Mouse (Mus musculus) embryonic facial prominence, embryonic 15.5 days (tissue): Measurements from ENCODE around the gene Ppp1r1c. TPM values are rescaled to one million over a fixed set of nuclear protein-coding genes. Genes with fewer than 3 reads are reported as not detected.
"Not testable (repeated sequence)": the region's sequence is repeated elsewhere in the genome, so short reads cannot be mapped to it uniquely, and the experiment has no call there.

Experiments
- ATAC-seq: fragments of 200-750 bp; cut with Nextera tagmentation; 2 replicates; pipeline ENCODE4 v1.8.0; 2017; ENCODE audit warnings: low read depth, moderate TSS enrichment; ENCODE audit not compliant: insufficient number of reproducible peaks, low FRiP score, low TSS enrichment
- H3K27ac ChIP-seq: fragments of 300-500 bp; sonication (generic); replicated peaks from 2 replicates; pipeline ENCODE4 v1.5.1; 2015; ENCODE audit warnings: mild to moderate bottlenecking, inconsistent platforms
- H3K27me3 ChIP-seq: fragments of 300-500 bp; sonication (generic); 2 replicates; pipeline ENCODE4 v1.6.1; 2015; ENCODE audit warnings: inconsistent platforms
- H3K36me3 ChIP-seq: fragments of 300-500 bp; sonication (generic); 2 replicates; pipeline ENCODE4 v1.6.1; 2015; ENCODE audit warnings: mild to moderate bottlenecking, inconsistent platforms
- H3K4me1 ChIP-seq: fragments of 300-500 bp; sonication (generic); 2 replicates; pipeline ENCODE4 v1.6.1; 2015; ENCODE audit warnings: inconsistent platforms
- H3K4me2 ChIP-seq: fragments of 300-500 bp; sonication (generic); replicated peaks from 2 replicates; pipeline ENCODE4 v1.6.1; 2015; ENCODE audit warnings: mild to moderate bottlenecking, inconsistent platforms
- H3K4me3 ChIP-seq: fragments of 300-500 bp; sonication (generic); replicated peaks from 2 replicates; pipeline ENCODE4 v1.5.1; 2015; ENCODE audit warnings: mild to moderate bottlenecking, inconsistent platforms
- H3K9ac ChIP-seq: fragments of 300-500 bp; sonication (generic); 2 replicates; pipeline ENCODE4 v1.6.1; 2015; ENCODE audit warnings: inconsistent platforms
- H3K9me3 ChIP-seq: fragments of 300-500 bp; sonication (generic); replicated peaks from 2 replicates; pipeline ENCODE4 v1.6.1; 2016; ENCODE audit warnings: inconsistent platforms
- WGBS: fragments of 180-500 bp; shearing (Covaris S2); methylation state at CpG from one replicate; pipeline ENCODE4 v1.1.7; 2015; 5-methylcytosine and 5-hydroxymethylcytosine counted together
- polyA plus RNA-seq: library from polyadenylated mRNA; unstranded; fragments of >200 nt; fragmentation: Nextera tagmentation; extraction: Ambion mirVana; gene quantifications from 2 replicates; pipeline ENCODE4 v1.2.1, GENCODE M21; 2015

Ppp1r1c gene
- polyA plus RNA-seq, 1 experiment from 2014 or later: 0.92 TPM

DNA sequence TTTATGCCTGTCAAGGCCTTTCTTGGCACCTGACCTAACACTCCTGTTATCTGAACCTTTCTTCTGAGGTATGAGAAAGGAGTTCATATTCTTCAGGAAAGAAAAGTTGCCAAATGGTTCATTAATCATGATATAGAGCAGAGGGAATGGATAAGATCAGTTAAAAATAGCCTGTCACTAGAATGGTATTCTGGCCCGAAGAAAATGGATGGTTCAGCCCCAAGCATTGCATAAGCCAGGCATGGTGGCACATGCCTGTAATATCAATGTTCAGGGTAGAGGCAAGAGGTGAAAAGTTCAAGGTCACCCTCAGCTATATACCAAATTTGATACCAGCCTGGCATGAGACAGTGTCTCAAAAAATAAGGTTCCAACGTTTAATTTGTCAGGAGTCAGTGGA, 85.6 kb downstream of the Ppp1r1c start:
- no peak for ATAC-seq
- Histone ChIP-seq H3K4me2 (no peak overlapping the region), H3K27ac (no peak overlapping the region), H3K9ac (no peak overlapping the region), H3K4me1 (no peaks in the 10 kb centered on the region), H3K36me3 (no peaks in the 10 kb centered on the region), H3K4me3 (no peak overlapping the region), H3K9me3 (no peaks in the 10 kb centered on the region), H3K27me3 (no peaks in the 10 kb centered on the region)
- WGBS: 75% methylated on average over 2 of the region's 2 CpGs

DNA sequence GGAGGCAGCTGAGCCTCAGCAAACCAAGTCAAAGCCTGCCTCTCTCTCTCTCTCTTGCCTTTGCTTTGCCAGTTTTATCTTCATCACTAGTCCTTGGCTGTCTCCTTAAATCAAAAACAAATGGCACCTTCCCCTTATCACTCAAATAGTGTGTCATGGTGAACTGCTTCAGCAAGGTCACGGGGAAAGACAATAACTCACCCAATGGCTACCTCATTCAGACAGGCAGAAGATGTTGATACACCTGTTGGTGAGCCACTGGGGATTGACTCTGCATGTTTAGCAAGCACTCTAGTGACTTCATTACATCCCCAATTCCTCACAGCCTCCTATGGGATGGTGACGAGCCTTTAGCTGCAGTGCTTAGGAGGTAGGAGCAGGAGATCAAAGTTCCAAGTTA, 89.9 kb downstream of the Ppp1r1c start:
- Histone ChIP-seq H3K27ac (no peak overlapping the region), H3K9ac (no peak overlapping the region), H3K4me1 (no peaks in the 10 kb centered on the region), H3K9me3 (no peaks in the 10 kb centered on the region), H3K36me3 (no peaks in the 10 kb centered on the region), H3K4me3 (no peak overlapping the region), H3K4me2 (no peak overlapping the region), H3K27me3 (no peaks in the 10 kb centered on the region)
- WGBS: 56% methylated on average over 2 of the region's 2 CpGs
- ATAC-seq: no peak

DNA sequence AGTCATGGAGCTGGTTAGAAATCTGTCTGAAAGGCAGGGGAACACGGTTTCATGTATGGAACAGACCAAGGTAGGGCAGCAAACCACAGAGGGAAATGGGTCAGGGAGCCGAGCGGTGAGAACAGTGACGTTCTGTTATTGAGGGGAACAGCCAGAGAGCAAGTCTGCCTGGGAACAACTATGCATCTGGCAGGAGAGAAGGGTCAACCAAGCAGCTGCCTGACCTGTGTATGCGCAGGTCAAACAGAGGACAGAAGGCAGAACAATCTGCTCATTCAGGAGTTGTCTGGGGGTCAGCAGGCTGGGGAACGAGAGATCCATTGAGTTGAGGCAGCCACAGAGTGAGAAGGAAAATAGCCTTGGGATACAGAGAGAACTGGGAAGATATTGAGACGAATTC, 91.0 kb downstream of the Ppp1r1c start:
- Histone ChIP-seq H3K4me3 (no peak overlapping the region), H3K27ac (no peak overlapping the region), H3K36me3 (no peaks in the 10 kb centered on the region), H3K9ac (no peak overlapping the region), H3K9me3 (no peaks in the 10 kb centered on the region), H3K4me1 (no peaks in the 10 kb centered on the region), H3K4me2 (no peak overlapping the region), H3K27me3 (no peaks in the 10 kb centered on the region)
- no peak for ATAC-seq
- 28% methylated on average over 7 of the region's 7 CpGs for WGBS

DNA sequence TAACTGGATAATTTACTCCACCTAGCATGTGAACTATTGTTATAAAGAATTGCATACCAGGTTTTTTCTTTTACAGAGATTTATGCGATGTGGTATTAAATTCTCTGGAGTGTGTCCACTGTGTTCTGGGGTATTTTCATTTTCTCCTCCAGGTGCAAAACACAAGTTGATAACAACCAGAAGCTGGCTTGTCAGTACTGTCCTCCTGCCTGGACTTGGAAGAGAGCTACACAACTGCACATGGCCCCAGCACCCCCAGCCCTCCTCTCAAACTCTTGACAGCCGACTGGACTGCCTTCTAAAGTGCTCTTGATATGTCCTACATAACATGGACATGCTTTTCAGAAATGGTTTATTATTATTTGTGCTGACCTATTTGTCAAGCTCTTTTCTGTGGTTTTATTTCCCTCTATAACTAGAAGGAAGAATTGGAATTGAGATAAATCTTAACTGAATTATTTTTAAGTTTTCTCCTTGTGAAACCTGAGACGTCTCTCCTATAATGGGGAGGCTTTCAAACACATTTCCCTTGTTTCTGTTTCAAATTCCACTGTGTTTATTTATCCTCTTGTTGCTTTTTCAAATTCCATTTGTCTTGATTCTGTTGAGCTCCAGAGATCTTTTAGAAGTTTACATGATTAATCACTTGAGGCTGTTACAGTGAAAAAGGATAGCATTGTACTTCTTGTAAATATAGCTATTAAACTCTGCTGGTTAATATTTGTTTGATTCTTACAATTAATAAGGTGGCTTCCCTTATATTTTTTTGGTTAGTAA, 108.3 kb downstream of the Ppp1r1c start:
- H3K4me2 ChIP-seq: no peak overlapping the region
- no peak for ATAC-seq
- H3K9me3 ChIP-seq: no peaks in the 10 kb centered on the region
- H3K4me1 ChIP-seq: no peaks in the 10 kb centered on the region
- H3K27me3 ChIP-seq: no peaks in the 10 kb centered on the region
- no peak overlapping the region for H3K27ac ChIP-seq
- no peaks in the 10 kb centered on the region for H3K36me3 ChIP-seq
- H3K9ac ChIP-seq: no peak overlapping the region
- 30% methylated on average over 3 of the region's 3 CpGs for WGBS
- H3K4me3 ChIP-seq: no peak overlapping the region

DNA sequence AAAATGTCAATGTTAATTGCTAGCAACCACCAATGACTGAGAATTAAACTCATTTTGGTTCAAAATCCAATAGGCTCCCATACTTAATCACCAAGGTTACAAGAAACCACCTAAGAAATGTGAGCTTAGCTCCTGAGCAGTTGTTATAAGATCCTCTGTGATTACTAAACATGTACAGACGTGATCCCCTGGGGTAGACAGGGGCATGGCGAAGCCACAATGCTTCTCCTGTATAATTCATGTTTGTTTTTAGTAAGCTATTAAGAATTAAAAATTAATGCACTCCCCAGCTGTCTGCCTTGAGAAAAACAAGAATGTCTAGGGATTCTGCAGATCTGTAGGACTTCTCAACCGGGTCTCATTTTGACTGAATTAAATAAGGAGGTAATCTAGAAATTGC, 112.0 kb downstream of the Ppp1r1c start:
- no peaks in the 10 kb centered on the region for H3K9me3 ChIP-seq
- no peak overlapping the region for H3K9ac ChIP-seq
- no peak overlapping the region for H3K27ac ChIP-seq
- no peak overlapping the region for H3K4me2 ChIP-seq
- H3K4me1 ChIP-seq: no peaks in the 10 kb centered on the region
- H3K36me3 ChIP-seq: no peaks in the 10 kb centered on the region
- WGBS: 39% methylated on average over 3 of the region's 3 CpGs
- H3K27me3 ChIP-seq: no peaks in the 10 kb centered on the region
- no peak overlapping the region for H3K4me3 ChIP-seq
- ATAC-seq: no peak

DNA sequence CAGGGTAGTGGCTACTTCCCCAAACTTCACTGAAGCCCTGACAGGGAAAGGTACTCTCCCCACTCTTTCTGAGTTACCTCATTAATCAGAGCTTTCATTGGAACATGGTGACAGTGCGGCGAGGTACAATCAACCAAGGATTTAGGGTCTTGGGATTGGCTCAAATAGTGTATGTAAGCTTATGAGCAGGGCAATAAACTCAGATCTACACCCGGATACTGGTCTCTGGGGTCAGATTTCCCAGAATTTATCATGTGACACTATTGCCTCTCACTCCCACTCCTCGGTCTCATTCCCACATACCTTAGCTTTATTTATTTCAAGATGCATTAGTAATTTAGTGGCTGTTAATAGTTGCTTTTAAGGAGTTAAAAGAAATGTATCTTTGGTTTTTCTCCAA, 118.3 kb downstream of the Ppp1r1c start:
- Histone ChIP-seq H3K4me1 (no peaks in the 10 kb centered on the region), H3K4me3 (no peak overlapping the region), H3K9me3 (no peaks in the 10 kb centered on the region), H3K36me3 (no peaks in the 10 kb centered on the region), H3K27me3 (no peaks in the 10 kb centered on the region), H3K27ac (no peak overlapping the region), H3K4me2 (no peak overlapping the region), H3K9ac (no peak overlapping the region)
- WGBS: 82% methylated on average over 4 of the region's 4 CpGs
- no peak for ATAC-seq

DNA sequence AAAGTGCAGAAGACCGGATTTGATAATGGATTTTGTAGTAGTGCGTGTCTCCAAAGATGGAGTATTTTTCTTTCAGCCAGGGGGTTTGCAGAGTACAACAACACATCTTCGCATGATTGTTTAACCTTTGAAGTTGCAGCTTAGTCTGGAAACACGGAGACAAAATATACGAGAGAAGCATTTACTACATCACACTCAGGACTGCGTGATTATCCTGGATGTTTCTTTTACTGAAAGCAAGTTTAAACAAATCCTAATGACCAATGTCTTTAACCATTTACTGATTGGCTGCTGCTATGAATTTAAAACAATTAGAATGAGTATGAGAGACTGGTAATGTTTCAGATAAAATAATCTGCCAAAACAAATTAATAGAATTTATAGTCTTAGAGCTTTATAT, 131.5 kb downstream of the Ppp1r1c start:
- Histone ChIP-seq H3K9ac (no peak overlapping the region), H3K4me2 (no peak overlapping the region), H3K4me1 (no peaks in the 10 kb centered on the region), H3K9me3 (no peaks in the 10 kb centered on the region), H3K36me3 (no peaks in the 10 kb centered on the region), H3K27me3 (no peaks in the 10 kb centered on the region), H3K27ac (no peak overlapping the region), H3K4me3 (no peak overlapping the region)
- no peak for ATAC-seq
- WGBS: 64% methylated on average over 6 of the region's 6 CpGs

DNA sequence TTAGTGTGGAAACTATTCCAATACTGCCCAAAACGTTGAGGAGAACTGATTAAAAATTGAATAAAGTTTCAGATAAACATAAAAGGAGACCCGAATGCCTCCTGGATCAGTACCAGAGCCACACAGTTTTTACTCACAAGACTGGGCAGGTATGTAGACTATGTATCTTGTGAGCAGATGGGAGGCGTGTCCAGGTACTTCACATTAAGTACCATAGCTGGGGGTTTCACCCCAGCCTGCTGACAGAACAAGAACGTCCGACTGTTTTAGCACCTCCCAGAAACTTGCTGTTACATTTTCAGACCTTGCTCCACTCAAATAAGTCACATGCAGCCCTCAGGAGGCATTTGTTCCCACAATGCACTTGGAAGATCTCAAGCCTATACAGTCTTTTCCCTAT, 131.9 kb downstream of the Ppp1r1c start:
- no peak overlapping the region for H3K4me3 ChIP-seq
- H3K27ac ChIP-seq: no peak overlapping the region
- no peaks in the 10 kb centered on the region for H3K4me1 ChIP-seq
- H3K9me3 ChIP-seq: no peaks in the 10 kb centered on the region
- WGBS: 62% methylated on average over 5 of the region's 5 CpGs
- no peak for ATAC-seq
- H3K4me2 ChIP-seq: no peak overlapping the region
- no peaks in the 10 kb centered on the region for H3K27me3 ChIP-seq
- no peaks in the 10 kb centered on the region for H3K36me3 ChIP-seq
- no peak overlapping the region for H3K9ac ChIP-seq

DNA sequence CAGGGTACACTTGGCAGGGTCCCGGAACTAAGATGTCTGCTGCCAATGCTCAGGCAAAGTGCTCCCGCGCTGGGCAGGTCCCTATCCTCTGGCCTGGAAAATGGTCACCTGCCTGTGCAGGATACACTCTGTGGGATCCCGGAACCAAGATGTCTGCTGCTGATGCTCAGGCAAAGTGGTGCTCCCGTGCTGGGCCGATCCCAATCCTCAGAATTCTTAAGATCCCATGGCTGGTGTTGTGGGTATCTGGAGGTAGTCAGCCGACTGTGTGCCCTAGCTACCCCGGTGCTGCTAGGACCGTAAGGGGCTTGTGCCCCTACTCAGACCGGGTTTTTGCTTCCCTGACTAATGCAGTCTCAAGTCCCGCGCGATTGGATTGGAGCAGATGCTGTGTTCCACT, 139.8 kb downstream of the Ppp1r1c start:
- H3K4me3 ChIP-seq, H3K9me3 ChIP-seq, H3K27ac ChIP-seq, H3K4me1 ChIP-seq, H3K9ac ChIP-seq, ATAC-seq, H3K27me3 ChIP-seq, H3K4me2 ChIP-seq, H3K36me3 ChIP-seq: not testable (repeated sequence)
- 89% methylated on average over 13 of the region's 13 CpGs for WGBS

DNA sequence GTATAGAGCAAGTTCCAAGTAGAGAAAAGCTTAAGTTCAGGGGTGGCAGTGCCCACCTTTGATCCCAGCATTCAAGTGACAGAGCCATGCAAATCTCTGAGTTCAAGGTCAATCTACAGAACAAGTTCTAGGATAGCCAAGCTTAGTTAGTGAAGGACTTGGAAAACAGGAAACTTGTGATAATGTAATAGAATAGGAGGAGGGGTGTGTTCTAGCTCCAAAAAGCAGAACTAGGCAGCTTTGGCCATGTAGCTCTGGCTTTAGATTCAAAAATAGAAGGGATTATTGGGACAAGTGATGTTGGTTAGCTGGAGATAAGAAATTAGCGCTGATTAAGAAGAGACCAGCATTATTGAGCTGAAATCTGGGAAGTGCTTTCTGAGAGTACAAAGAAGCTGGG, 149.3 kb downstream of the Ppp1r1c start:
- no peaks in the 10 kb centered on the region for H3K36me3 ChIP-seq
- no peak overlapping the region for H3K4me3 ChIP-seq
- H3K27me3 ChIP-seq: no peaks in the 10 kb centered on the region
- ATAC-seq: no peak
- H3K27ac ChIP-seq: no peak overlapping the region
- WGBS: 91% methylated on average over 1 of the region's 1 CpGs
- no peak overlapping the region for H3K9ac ChIP-seq
- no peak overlapping the region for H3K4me2 ChIP-seq
- no peaks in the 10 kb centered on the region for H3K9me3 ChIP-seq
- no peaks in the 10 kb centered on the region for H3K4me1 ChIP-seq

DNA sequence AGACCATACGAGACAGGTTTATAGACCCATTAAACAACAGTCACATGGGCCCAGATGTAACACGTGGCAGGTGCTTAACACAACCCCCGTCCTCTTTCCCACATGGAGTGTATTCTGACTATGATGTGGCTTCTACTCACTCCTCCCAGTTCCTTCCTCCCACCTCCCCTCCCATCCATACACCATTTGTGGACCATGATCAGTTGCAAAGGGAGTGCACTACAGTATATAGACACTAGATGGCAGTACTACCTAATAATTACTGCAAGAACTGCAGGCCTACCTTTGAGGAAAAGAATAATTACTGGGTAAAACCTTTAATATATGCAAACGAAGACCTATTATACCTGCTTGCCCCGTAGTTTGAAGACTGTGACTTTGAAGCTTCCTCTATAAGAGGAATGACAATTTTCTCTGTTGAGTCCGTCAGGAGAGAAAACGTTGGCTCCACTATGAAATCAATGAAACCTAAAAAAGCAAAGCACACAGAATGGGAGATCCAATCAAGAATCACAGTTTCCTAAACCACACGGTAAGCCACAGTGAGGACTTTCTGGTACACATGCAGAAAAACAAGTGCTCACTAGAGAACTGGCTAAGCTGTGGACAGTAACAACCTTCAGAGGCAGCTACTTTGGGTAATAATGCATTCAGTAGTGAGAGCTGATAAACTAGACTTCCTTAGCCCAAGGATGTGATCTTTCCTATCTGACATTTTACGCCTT, 157.9 kb downstream of the Ppp1r1c start:
- ATAC-seq: no peak
- H3K27me3 ChIP-seq: no peaks in the 10 kb centered on the region
- WGBS: 40% methylated on average over 9 of the region's 9 CpGs
- H3K9ac ChIP-seq: no peak overlapping the region
- H3K36me3 ChIP-seq: no peaks in the 10 kb centered on the region
- no peak overlapping the region for H3K4me3 ChIP-seq
- no peaks in the 10 kb centered on the region for H3K4me1 ChIP-seq
- no peak overlapping the region for H3K4me2 ChIP-seq
- H3K9me3 ChIP-seq: no peaks in the 10 kb centered on the region
- H3K27ac ChIP-seq: no peak overlapping the region
